Mouse (Mus musculus): Measurements from ENCODE around the gene Rbm18.
"Not testable (repeated sequence)": the region's sequence is repeated elsewhere in the genome, so short reads cannot be mapped to it uniquely, and the experiment has no call there.

Gene Rbm18

DNA sequence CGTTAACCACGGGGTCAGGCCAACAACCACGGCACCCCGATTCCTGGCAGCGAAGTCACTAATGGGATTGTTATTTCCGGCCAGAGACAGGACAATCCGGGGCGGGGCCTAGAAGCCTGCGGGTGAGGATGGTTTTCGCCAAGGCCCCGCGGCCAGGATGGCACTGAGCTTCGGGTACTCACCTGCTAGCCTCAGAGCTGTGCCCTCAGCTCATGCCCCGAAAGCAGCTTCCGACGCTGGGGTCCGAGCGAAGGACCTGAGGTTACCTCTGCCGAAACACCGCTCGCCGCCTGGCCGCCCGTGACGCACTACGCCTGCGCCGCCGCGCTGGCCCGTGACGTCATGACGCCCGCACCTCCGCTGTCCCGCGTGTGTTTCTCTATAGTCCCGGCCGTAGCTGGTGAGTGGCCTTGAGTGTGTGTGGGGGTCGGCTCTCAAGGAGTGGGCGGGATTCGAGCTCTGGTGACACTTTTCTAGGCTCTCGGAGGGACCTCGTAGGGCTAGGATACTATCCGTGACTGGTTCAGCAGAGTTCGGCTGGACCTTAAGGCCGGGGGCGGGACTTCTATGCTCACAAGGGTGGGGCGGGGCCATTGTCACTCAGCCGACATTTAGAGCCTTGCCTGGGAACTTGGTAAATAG is at the start of gene Rbm18, which contains the start of gene Mrrf:
Gene Rbm18 (minus strand): TSS at position 474 of the 642 bp plus-strand sequence.
Gene Mrrf (plus strand): TSS at position 90 of the 642 bp plus-strand sequence.
- DNase-seq = peak; percentile 93

DNA sequence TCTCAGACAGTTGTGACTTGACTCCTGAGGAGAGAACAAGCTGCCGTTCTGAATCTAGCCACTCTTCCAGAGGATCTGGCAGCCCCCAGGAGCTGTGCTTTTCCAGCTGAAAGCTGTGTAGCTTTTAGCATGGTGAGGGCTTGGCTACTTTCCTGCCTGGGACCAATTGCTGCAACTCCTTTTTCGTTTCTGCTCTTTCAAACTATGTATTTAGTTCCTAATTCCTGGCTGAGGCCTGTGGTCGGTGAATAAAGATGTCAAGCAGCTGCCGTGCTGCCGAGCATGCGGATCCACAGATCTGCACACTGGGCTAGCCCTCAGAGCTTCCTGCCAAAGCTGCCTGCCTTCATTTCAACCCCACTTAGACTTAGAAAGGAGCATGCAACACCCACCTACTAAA is 48.3 kb upstream of the Rbm18 start:
- DNase-seq = no peak

DNA sequence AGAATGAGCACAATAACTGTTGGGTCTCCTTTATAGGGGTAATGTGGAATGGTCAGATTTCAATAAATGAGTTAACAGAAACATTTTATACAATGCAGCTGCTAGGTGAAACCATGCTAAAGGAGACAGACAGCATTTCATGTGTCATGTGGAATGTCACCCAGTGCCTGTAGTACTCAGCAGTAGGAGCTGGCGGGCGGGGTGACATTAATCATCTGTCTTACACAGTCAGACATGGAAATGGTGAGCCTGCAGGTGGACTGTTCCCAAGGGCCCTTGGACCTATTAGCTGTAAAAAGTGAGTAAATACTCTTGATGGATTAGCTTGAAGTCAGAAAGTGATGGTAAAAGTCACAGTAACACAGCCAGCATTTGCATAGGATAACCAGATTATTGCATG is 47.6 kb upstream of the Rbm18 start:
- no peak for DNase-seq

DNA sequence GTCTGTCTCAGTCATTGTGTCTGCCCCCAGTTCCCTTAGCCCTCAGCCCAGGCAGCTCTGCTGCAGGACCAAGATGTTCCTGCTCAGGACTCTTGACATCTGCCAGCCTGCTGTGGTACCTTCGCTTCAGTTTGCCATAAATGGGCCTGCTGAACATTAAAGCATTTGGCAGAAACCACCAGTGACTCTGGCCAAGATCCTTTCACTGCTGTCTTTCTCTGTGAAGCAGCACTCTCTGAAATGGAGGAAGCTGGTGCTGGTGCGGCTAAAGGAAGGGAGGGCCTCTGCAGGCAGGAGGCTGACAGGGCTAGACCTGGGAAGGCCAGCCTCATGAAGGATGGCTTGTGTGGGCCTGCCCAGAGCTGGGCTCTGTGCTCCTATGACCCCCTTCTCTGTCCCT is 46.7 kb upstream of the Rbm18 start:
- DNase-seq = no peak

DNA sequence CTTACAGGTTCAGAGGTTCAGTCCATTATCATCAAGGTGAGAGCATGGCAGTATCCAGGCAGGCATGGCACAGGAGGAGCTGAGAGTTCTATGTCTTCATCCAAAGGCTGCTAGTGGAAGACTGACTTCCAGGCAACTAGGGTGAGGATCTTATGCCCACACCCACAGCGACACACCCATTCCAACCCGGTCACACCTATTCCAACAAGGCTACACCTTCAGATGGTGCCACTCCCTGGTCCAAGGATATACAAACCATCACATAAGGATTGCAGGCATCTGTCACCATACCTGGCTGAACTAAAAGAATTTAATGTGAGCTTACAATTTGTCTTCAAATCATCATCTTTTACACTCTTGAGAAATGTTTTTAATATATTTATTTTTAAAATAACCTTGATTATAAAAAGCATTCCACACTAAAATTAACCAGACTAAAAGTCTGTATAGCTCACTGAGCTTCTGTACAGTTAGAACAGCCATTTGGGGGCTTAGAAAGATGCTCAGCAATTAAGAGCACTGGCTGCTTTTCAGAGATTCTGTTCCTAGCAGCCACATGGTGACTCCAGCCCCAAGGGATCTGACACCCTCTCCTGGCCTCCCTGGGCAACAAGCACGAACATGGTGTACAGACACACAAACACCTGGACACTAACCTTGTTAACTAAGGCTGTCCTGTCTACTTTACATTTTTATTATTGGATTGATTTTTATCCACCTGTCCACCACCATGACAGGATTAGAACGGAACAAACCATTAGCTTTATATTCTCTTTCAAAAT is 45.2 kb upstream of the Rbm18 start:
- DNase-seq = not testable (repeated sequence)

DNA sequence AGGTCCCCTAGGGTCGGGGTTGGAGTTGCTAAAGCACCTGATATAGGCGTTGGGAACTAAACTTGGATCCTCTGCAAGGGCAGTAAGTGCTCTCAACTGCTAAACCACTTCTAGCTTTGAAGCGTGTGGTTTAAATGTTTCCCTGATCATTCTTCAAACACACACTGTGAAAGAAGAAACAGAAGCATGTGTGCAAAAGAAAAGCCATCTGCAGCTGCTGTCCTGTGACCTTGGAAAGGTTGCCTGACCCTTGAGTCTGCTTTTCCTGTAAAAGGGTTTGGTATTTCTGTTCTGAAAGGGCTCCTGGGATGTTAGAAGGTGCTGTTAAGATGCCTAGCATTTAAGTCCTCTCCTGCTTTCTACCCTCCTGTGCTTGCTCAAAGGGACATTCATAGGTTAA is 42.9 kb upstream of the Rbm18 start:
- no peak for DNase-seq

DNA sequence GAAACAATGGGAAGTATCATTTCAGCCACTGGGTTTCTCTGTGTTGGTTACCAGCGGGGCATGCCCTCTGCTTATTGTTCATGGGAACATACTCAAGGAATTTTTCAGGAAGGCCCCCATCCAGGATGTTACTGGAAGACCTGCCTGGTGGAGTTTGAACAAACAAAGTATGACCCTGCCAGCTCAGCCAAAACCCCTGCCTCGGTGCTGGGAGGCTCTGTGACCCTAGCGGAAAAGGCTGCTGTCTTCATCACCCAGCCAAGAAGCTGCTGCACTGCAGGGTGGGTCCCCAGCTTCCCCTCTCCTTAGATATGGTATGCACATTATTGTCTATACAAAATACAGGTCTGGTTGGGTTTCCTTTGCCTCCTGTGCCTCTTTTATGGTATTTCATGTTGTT is 36.0 kb upstream of the Rbm18 start:
- DNase-seq = no peak

DNA sequence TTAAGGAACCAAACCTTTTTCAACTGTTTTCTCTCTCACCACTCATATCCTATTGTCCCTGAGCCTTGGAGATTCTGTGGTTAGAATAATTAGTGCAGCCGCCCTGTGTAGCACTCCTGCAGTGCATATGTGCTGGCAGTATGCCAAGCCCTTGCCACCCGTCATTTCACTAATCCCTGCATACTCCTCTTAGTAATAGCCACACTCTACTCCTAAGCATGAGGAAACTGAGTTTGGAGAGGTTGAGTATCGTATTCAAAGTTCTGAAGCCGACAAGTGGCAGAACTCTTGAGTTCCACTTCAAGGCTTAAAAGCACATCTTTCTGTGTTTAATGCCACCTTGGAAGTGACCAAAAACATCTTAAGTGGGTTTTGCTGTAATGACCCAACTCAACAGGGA is 35.6 kb upstream of the Rbm18 start:
- DNase-seq = no peak

DNA sequence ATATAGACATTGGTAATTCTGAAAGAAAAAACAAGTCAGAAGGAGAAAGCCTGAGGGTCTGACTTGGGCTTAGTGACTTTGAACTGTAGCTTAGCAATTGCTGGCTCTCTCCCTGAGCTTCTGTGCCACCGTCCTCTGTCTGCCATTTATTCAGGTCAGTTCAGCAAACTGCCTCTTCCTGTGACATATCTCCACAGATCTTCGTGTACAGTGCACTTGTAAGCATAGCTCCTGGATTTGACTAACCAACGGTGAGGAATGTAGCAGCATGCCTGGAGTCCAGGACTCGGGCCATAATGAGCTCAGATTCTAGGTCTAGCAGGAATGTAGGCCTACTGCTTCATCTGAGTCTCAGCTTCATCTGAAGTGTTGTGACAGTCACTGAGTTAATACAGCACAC is 32.6 kb upstream of the Rbm18 start:
- DNase-seq = no peak

DNA sequence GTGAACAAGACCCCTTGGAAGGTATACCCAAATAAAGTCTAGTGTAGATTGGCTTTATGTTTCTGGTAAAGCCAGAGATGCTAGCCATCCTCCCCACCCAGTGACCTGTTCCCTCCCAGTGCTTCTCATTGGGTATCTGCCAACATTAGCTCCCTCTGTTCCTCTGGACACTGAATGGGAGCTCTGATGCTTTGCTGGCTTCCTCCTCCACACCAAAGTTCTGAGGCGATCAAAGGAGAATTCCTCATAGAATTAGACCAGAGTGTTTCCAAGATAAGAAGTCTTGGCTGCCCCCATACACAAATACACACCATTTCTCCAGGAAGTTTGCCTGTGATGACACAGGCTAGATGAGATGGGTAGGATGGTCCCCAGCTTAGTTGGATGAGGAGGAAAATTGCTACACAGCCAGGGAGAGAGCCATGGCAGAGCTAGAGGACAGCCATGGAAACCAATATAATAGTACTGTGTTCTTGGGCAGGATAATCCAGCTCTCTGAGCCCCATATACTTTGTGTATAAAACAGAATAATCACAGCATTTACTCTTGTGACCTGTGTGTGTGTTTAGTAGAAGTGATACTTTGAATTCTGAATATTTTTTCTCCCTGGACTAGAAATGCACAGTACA is 31.5 kb upstream of the Rbm18 start:
- DNase-seq = no peak

DNA sequence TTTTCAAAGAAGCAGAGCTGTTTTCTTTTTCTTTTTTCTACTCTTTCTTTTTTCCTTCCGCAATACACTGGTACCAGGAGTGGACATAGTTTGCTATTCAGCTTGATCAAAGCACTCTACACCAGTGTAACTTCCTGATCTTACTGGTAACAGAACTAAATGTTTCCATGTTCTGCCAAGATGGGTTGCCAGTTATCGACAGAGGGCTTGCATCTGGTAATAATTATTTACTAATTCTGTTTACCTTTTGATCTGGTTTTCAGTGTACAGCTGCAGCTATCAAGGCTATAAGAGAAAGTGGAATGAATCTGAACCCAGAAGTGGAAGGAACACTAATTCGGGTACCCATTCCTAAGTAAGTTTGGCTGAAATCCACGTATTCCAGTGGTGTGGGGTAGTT is 22.8 kb upstream of the Rbm18 start:
- no peak for DNase-seq

DNA sequence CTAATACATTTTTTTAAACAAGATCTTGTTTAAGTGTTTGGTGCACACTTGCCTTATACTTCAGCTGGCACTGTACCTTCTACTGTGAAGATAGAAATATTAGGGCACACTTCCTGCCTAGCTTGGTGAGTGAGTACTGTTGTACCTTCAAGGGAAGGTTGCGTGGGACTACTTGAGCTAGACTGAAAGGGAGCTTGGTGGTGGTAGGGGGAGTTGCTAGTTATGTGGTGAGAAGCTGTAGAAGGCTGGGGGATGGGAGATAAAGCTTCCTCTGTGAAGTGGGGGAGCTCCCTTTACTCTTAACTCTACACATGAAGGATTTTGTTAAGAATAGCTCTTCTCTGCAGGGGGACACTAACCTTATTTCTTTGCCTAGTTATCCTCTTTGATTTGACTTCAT is 20.9 kb upstream of the Rbm18 start:
- no peak for DNase-seq

DNA sequence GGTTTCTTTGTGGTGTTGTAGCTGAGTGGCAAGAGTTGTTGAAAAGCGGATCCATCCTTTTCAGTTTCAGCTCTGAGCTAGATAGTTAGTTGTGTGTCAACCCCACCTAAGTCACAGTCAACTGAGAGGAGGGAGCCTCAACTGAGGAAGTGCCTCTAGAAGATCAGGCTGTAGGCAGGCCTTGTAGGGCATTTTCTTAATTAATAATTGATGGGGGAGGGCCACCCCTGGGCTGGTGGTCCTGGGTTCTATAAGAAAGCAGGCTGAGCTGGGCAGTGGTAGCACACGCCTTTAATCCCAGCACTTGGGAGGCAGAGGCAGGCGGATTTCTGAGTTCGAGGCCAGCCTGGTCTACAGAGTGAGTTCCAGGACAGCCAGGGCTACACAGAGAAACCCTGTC is 15.8 kb upstream of the Rbm18 start:
- not testable (repeated sequence) for DNase-seq

DNA sequence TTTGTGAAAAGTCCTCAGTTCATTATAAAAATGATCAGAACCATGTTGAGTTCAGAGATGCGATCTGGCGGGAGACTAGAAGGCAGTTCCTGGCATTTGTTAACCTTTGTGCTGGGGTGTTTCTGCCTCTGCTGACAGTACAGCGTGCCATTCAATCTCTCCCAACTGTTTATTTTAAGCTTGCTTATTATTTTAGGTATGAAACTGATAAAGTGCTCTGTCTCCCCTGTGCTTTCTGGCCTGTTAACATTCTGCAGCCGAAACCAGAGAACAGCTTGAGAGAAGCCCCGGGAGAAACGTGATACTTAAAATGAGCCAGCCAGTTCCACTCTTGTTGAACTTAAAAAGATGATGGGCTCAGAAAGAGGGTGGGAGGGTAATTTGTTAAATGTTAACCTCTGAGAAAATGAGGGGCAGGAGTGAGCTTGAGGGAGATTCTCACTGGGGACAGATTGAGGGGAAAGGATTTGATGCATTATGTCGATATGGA is 12.3 kb upstream of the Rbm18 start:
- DNase-seq = no peak

DNA sequence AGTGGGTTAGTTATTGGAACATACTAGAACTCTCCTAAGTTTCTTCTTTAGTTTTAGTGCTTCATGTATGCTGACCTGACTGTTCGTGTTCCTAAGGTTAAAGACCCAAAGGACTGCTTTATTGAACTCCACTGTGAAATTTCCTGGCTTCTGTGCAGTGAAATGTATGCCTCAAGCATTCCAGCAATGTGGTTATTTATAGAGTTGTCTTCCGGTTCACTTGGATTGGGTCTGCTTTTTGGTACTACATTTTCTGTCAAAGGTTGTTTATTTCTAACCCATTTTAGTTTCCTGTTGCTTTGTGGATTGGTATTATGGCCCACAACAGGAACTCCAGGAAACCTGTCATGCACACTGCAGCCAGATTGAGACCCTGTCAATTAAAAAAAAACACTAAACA is 2.5 kb upstream of the Rbm18 start:
- no peak for DNase-seq

DNA sequence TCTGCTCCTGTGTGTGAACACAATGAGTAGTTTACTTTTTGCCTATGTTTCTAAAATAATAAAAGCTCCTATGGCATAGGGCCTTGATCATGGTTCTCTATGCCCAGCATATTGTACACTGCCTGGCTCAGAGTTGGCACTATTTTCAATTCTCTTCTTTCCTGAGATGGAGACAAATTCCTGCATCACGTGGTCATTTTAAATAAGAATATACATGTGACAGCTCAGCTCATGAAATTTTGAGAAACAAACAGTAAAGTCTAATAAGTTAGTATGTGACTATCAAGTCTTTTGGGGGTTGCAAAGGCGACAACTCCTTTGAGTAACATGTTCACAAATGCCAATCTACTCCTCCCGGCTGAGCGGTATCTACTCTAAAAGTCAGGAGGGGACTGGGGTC is 686 bp downstream of the Rbm18 start:
- DNase-seq = no peak

DNA sequence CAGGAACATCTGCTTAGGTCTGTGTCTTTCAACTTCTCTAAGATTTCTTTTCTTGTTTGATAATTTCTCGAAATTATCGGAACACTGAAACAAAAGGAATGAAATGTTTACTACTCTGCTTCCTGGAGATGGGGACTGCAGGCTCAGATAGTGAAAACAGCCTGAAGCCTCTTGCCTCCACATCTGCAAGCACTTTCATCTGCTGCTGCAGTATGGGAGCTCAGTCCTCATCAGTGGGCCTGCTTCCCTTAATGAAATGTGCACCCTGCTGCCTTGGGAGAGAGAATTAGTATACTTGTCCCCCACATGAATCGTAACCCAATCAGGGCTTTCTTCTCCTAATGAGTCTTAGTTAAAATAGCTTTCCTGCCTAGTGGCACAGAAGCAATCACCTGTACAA is 7.5 kb downstream of the Rbm18 start:
- no peak for DNase-seq

DNA sequence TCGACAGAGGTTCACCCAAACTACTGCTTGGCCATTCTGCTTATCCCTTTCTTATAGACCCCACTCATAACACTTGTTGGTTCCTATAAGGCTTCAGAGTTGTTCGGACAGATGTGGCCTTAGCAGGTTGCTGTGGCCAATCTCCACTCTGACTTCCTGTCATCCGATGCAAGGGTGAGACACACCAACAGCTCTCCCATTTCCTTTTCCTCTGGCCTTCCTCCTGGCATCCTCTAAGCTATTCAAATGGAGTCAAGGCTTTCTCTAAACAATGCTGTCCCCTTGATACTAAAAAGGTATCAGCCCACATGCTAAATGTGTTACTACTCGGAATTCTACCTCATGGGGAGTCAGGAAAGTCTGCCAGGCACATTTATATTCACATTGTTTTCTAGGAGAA is 8.6 kb downstream of the Rbm18 start:
- no peak for DNase-seq

DNA sequence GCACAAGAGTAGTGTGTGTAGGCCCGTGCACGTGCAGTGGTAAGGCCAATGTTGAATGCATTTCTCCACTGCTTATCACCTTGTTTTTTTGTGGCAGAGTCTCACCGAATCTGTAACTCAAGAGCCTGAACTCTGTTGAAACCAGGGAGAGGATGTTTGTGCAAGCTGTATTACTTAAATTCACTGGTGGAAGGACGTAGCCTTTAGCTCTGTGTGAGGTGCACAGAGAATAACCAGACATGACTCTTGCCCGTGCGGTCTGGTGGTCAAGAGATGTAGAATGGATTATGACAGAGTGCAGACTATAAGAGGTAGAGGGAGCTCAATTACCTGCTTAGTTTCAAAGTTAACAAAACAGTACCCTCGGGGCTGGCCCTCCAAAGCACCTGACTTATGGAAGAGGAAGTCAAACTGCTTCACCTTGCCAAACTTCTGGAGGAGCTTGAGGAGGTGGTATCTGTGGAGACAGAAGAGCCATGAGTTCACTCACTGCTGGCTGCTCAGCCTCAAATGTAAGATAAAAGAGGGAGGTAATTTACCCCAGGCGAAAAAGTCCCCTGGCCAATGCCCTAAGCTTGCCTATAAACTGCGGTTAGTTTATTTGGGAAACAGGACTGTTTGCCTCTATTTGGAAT is 9.7 kb downstream of the Rbm18 start:
- no peak for DNase-seq

DNA sequence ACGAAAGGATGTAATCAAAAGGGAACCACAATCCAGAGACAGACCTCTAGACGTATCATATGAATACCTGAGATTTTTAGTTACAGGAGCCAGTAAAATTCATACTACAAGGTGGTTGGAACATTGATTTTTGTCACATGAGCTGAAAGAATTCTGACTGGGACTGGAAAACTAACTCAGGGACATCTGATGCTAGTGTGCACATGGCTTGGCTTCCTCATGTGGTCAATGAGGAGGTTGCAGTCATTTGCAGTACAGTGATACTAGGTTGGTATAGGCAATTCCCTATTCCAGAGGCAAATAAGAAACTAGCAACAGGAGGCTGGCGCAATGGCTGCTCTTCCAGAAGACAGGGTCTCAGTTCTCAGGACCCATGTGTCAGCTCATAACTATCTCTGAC is 23.9 kb downstream of the Rbm18 start:
- no peak for DNase-seq

DNA sequence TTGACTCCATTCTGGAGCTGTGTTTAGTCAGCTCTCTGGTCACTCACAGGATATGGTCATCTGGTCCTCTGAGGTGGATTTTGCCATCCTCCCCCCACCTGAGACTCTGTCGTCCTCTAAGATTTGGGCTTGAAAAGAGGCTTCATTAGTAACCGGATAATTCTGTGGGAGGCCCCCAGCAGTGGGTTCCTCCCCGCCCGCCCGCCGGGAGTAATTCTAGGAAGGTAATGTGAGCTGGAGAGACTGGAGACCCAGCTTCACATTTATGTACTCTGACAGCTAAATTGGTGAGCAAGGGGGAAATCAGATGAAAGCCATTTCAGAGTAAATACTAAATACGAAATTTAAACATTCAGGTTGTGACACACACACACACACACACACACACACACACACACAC is 28.0 kb downstream of the Rbm18 start:
- DNase-seq = no peak

DNA sequence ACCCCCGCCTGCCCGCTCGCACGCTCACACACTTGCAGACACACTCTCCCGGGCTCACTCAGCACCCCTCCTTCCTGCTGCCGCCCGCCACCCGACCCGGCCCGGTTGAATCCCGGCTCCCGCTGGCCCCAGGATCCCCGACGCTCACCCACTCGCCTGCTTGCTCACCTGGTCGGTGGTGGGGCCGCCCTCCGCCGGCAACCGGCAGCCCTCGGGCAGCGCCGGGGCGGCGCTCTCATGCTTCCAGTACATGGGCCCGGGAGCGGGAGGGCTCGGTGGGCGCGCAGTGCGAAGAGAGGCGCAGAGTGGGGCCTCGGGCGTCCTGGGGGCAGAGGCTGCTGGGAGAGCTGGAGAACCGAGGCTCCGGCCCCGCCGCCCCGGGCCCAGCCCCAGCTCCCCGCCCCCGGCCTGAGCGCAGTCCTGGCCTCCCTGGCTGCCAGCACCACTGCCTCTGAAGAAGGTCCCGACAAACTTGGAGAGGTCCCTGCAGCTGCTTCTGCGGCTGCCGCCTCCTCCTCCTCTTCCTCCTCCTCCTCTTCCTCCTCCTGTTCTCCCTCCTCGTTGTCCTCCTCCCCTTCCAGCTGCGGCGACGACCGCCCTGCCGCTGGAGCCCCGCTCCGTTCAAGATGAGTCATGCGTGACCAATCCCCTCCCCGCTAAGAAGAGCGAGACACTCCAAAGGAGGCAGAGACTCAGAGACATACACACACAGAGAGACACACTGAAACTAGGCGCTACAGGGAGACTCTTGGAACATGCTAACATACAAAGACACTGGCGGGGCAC is 31.4 kb downstream of the Rbm18 start, which contains the start of gene Lhx6:
Gene Lhx6 (minus strand): TSS at position 453 of the 786 bp plus-strand sequence.
- no peak for DNase-seq
